ENCODE assay signal across 12 mouse cellular contexts in the genomic region with DNA sequence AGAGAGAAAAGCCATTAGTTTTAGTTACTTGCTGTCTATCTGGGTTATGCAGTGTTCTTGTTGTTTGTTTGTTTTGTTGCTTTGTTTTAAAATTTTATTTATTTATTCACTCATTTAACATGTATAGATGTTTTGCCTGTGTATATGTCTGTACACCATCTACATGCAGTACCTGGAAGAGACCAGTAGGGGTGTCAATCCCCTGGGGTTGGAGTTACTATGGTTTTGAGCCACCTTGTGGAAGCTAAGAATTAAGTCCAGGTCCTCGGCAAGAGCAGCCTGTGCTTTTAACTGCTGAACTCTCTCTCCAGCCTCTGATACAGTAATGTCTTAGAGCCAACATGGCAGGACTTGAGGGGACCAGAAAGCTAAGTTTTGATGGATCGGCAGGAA. TPM values are rescaled to one million over a fixed set of nuclear protein-coding genes. Genes with fewer than 3 reads are reported as not detected.
DNase-seq lines count a peak whose midpoint lies in the region; ATAC-seq lines count a peak whose summit lies in the region.
"Had no signal": no experiment of that assay in that cellular context is flagged by ENCODE, and none has a peak within 500 bp of the region (broad histone marks: within the 10 kb centered on the region; RNA-seq: fewer than 3 reads in every experiment).

No protein-coding gene starts in this region.

- no peak overlapping the region for H3K4me3 ChIP-seq in forebrain, embryonic 12.5 days (replicated peaks)
- H3K4me3 ChIP-seq in forebrain, embryonic 16.5 days (replicated peaks; ENCODE audit: low read length) = no peak overlapping the region
- no peak overlapping the region for H3K4me3 ChIP-seq in limb, embryonic 11.5 days (ENCODE audit: low read depth, low read length)
- H3K4me3 ChIP-seq: heart, embryonic 10.5 days; stomach, embryonic 15.5 days had no signal

- H3K4me1 ChIP-seq in forebrain, embryonic 12.5 days = peaks cover 13% of the 10 kb centered on the region
- peaks cover 10% of the 10 kb centered on the region; the same call in 1 of the 2 replicates for H3K4me1 ChIP-seq in forebrain, embryonic 16.5 days (replicated peaks; ENCODE audit: control insufficient read depth, insufficient read depth, low read length)
- H3K4me1 ChIP-seq in limb, embryonic 11.5 days (ENCODE audit: control insufficient read depth, insufficient read depth, low read length) = peaks cover 4% of the 10 kb centered on the region; the same call in 1 of the 2 replicates
- H3K4me1 ChIP-seq: stomach, embryonic 15.5 days had no signal

- peak; percentile 22 for DNase-seq in thymus, postnatal 14 days
- DNase-seq in thymus, postnatal 36 days = no peak
- peak; percentile 40 for DNase-seq in limb, embryonic 11.5 days (ENCODE audit: low spot score)
- no peak for DNase-seq in cerebellum, postnatal 25 days
- no peak for DNase-seq in adrenal gland, postnatal 36 days
- no peak for DNase-seq in heart, adult 18-20 months
- DNase-seq: adrenal gland, postnatal 14 days had no signal

- H3K4me2 ChIP-seq in forebrain, embryonic 12.5 days = no peak overlapping the region
- H3K4me2 ChIP-seq in forebrain, embryonic 16.5 days (ENCODE audit: low read length) = no peak overlapping the region
- H3K4me2 ChIP-seq in limb, embryonic 11.5 days (ENCODE audit: low read depth, severe bottlenecking) = no peak overlapping the region
- H3K4me2 ChIP-seq: stomach, embryonic 15.5 days had no signal

- no peak overlapping the region for H3K9ac ChIP-seq in forebrain, embryonic 12.5 days
- no peak overlapping the region for H3K9ac ChIP-seq in forebrain, embryonic 16.5 days (replicated peaks; ENCODE audit: low read depth, low read length)
- no peak overlapping the region; the same call in 1 of the 2 replicates for H3K9ac ChIP-seq in limb, embryonic 11.5 days (ENCODE audit: low read length)
- H3K9ac ChIP-seq: stomach, embryonic 15.5 days had no signal

- 0 out of 2 replicates have a peak overlapping the region, but pooled peaks have one; percentile 63 for H3K27ac ChIP-seq in forebrain, embryonic 12.5 days
- H3K27ac ChIP-seq in forebrain, embryonic 16.5 days (ENCODE audit: low read length) = no peak overlapping the region
- H3K27ac ChIP-seq in limb, embryonic 11.5 days (replicated peaks; ENCODE audit: low read depth, low read length) = no peak overlapping the region
- H3K27ac ChIP-seq: heart, embryonic 10.5 days; stomach, embryonic 15.5 days had no signal

- 87% methylated on average over 2 of the region's 2 CpGs for WGBS in forebrain, embryonic 12.5 days
- 85% methylated on average over 2 of the region's 2 CpGs for WGBS in forebrain, embryonic 16.5 days
- WGBS in limb, embryonic 11.5 days = 96% methylated on average over 2 of the region's 2 CpGs

- H3K36me3 ChIP-seq in forebrain, embryonic 12.5 days (replicated peaks) = no peaks in the 10 kb centered on the region
- H3K36me3 ChIP-seq in forebrain, embryonic 16.5 days (ENCODE audit: control insufficient read depth, insufficient read depth) = no peaks in the 10 kb centered on the region
- H3K36me3 ChIP-seq in limb, embryonic 11.5 days (ENCODE audit: control insufficient read depth, insufficient read depth, low read length) = no peaks in the 10 kb centered on the region
- H3K36me3 ChIP-seq: heart, embryonic 10.5 days; stomach, embryonic 15.5 days had no signal

- peaks cover 56% of the 10 kb centered on the region for H3K27me3 ChIP-seq in forebrain, embryonic 12.5 days
- H3K27me3 ChIP-seq in forebrain, embryonic 16.5 days (replicated peaks; ENCODE audit: control insufficient read depth, insufficient read depth, low read length) = no peaks in the 10 kb centered on the region
- no peaks in the 10 kb centered on the region for H3K27me3 ChIP-seq in limb, embryonic 11.5 days (ENCODE audit: control insufficient read depth, insufficient read depth, low read length)
- H3K27me3 ChIP-seq: stomach, embryonic 15.5 days had no signal

- ATAC-seq in forebrain, embryonic 12.5 days (ENCODE audit: low FRiP score) = no peak
- no peak for ATAC-seq in forebrain, embryonic 16.5 days
- no peak for ATAC-seq in limb, embryonic 11.5 days (ENCODE audit: insufficient number of reproducible peaks, low FRiP score, low TSS enrichment, low read depth)
- ATAC-seq: inflammation-experienced regulatory T-cells, adult 6 months had no signal

- no peaks in the 10 kb centered on the region for H3K9me3 ChIP-seq in forebrain, embryonic 12.5 days
- no peaks in the 10 kb centered on the region for H3K9me3 ChIP-seq in forebrain, embryonic 16.5 days (ENCODE audit: control insufficient read depth, low read length)
- H3K9me3 ChIP-seq in limb, embryonic 11.5 days (ENCODE audit: control insufficient read depth, low read length) = no peaks in the 10 kb centered on the region
- H3K9me3 ChIP-seq: heart, embryonic 10.5 days; stomach, embryonic 15.5 days had no signal

RNA-seq across cellular contexts. Expression of a gene that starts 21.2 kb away (rescaled TPM):
- 86.4 and 87.7 TPM in 2 replicates for polyA plus RNA-seq in forebrain, embryonic 12.5 days (2016; fragmentation: Nextera tagmentation; extraction: Ambion mirVana)
- polyA plus RNA-seq in forebrain, embryonic 16.5 days (2015; fragmentation: Nextera tagmentation; extraction: Ambion mirVana) = 64.0 and 72.2 TPM in 2 replicates
- 108 and 112 TPM in 2 replicates for polyA plus RNA-seq in limb, embryonic 11.5 days (2014; fragmentation: Nextera tagmentation; extraction: Ambion mirVana)
- total RNA-seq in adrenal gland, postnatal 36 days (2021) = 10 to 100 TPM; 71.2 to 75.4 TPM
- total RNA-seq in heart, adult 18-20 months (2021) = 10 to 100 TPM; 70.0 to 74.0 TPM

Comparison
In these comparisons a context has a peak if more than half of its experiments do, and no peak if none do; other contexts are left out.
1. DNase-seq: peak in thymus, postnatal 14 days (single experiment) and limb, embryonic 11.5 days (single experiment); none in thymus, postnatal 36 days (0 of 2), cerebellum, postnatal 25 days (0 of 2), adrenal gland, postnatal 36 days (0 of 2) and heart, adult 18-20 months (0 of 2).